Mouse (Mus musculus) liver, embryonic 13.5 days (tissue): ENCODE results near the gene Veph1. TPM values are rescaled to one million over a fixed set of nuclear protein-coding genes. Genes with fewer than 3 reads are reported as not detected.

Source experiments
- ATAC-seq: fragments of 200-750 bp; cut with Nextera tagmentation; 2 replicates; pipeline ENCODE4 v1.8.0; 2017; ENCODE audit warnings: low read depth, mild to moderate bottlenecking, moderate number of reproducible peaks, moderate library complexity
- DNase-seq: peaks from one replicate; pipeline ENCODE4 v3.0.0; 2022
- H3K27ac ChIP-seq: fragments of 300-500 bp; sonication (generic); 2 replicates; pipeline ENCODE4 v1.5.1; 2015; ENCODE audit warnings: moderate library complexity, mild to moderate bottlenecking, inconsistent platforms
- H3K27me3 ChIP-seq: fragments of 300-500 bp; sonication (generic); 2 replicates; pipeline ENCODE4 v1.6.1; 2015; ENCODE audit warnings: mild to moderate bottlenecking, inconsistent platforms
- H3K36me3 ChIP-seq: fragments of 300-500 bp; sonication (generic); 2 replicates; pipeline ENCODE4 v1.6.1; 2015; ENCODE audit warnings: mild to moderate bottlenecking, inconsistent platforms
- H3K4me1 ChIP-seq: fragments of 300-500 bp; sonication (generic); replicated peaks from 2 replicates; pipeline ENCODE4 v1.6.1; 2015; ENCODE audit warnings: inconsistent platforms
- H3K4me2 ChIP-seq: fragments of 300-500 bp; sonication (generic); 2 replicates; pipeline ENCODE4 v1.6.1; 2015; ENCODE audit warnings: inconsistent platforms, mild to moderate bottlenecking, moderate library complexity
- H3K4me3 ChIP-seq: fragments of 300-500 bp; sonication (generic); replicated peaks from 2 replicates; pipeline ENCODE4 v1.5.1; 2015; ENCODE audit warnings: mild to moderate bottlenecking, inconsistent platforms
- H3K9ac ChIP-seq: fragments of 300-500 bp; sonication (generic); 2 replicates; pipeline ENCODE4 v1.6.1; 2015; ENCODE audit warnings: mild to moderate bottlenecking, inconsistent platforms
- H3K9me3 ChIP-seq: fragments of 300-500 bp; sonication (generic); replicated peaks from 2 replicates; pipeline ENCODE4 v1.6.1; 2016; ENCODE audit warnings: inconsistent platforms
- WGBS: fragments of 180-500 bp; shearing (Covaris S2); methylation state at CpG from one replicate; pipeline ENCODE4 v1.1.7; 2015; ENCODE audit not compliant: insufficient replicate concordance; 5-methylcytosine and 5-hydroxymethylcytosine counted together
- polyA plus RNA-seq: library from polyadenylated mRNA; unstranded; fragments of >200 nt; fragmentation: Nextera tagmentation; extraction: Ambion mirVana; gene quantifications from 2 replicates; pipeline ENCODE4 v1.2.1, GENCODE M21; 2015

The Veph1 gene
- polyA plus RNA-seq, 1 experiment from 2014 or later = 0.02 TPM

DNA sequence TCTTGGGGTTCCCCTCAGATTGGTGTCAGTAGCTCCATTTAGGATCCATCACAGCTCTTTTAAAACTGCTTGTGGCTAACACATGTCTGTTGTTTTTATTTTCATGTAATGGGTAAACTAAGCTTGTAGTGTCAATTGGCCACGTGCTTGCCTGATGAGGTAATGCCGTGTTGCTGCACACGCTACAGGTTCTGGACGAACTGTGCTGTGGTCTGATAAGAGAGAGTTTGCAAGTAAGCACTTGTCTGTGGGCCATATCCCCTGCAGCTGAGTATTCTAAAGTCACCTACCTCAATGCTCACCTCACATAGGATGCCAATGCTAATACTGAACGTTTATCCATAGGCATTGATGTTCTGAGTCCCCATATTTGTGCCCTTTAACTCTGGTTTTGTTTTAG, 131.6 kb downstream of the Veph1 start:
- no peaks in the 10 kb centered on the region for H3K4me1 ChIP-seq
- H3K4me2 ChIP-seq = no peak overlapping the region
- no peak overlapping the region for H3K27ac ChIP-seq
- DNase-seq = no peak
- H3K9ac ChIP-seq = no peak overlapping the region
- H3K9me3 ChIP-seq = no peaks in the 10 kb centered on the region
- no peak overlapping the region for H3K4me3 ChIP-seq
- ATAC-seq = no peak
- 50% methylated on average over 5 of the region's 5 CpGs for WGBS
- no peaks in the 10 kb centered on the region for H3K36me3 ChIP-seq
- H3K27me3 ChIP-seq = no peaks in the 10 kb centered on the region

DNA sequence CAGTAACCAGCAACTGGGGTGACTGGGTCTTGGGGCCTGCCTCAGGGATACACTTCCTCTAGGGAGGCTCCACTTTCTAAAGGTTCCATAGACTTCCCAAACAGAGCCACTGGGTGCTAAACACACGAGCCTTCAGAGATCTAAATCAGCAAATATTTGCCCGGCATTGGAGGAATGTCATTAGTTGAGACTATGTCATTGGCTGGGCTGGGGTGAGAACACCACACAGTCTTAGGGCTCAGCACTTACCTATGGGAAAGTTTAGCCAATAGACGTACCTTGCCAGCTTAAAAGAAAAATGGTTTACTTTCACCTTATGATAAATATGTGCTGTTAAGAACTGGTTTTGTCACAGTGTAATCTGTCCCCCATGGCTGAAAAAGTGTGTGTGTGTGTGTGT, 132.1 kb downstream of the Veph1 start:
- Histone ChIP-seq H3K4me3 (no peak overlapping the region), H3K36me3 (no peaks in the 10 kb centered on the region), H3K27ac (no peak overlapping the region), H3K4me1 (no peaks in the 10 kb centered on the region), H3K9ac (no peak overlapping the region), H3K4me2 (no peak overlapping the region), H3K27me3 (no peaks in the 10 kb centered on the region), H3K9me3 (no peaks in the 10 kb centered on the region)
- WGBS = 40% methylated on average over 3 of the region's 3 CpGs
- DNase-seq (no peak), ATAC-seq (no peak)

DNA sequence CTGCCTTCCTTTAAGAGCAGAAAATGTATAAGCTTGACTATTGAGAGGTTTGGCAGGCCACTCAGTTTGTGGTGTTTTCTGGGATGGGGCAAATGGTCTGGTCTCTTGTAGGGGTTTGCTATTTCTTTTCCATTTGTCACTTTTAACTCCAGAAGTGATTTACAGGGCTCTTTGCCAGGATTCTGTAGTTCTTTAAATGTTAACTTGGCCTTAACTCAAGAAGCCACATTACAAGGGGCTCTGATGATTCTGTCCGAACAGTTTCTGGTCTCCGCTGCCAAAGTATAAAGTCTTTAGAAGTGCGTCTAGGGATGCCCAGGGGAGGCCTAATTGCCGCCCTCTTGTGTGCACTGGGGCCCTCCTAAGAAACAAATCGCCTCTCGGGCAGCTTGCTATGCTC, 134.0 kb downstream of the Veph1 start:
- Histone ChIP-seq H3K9ac (no peak overlapping the region), H3K4me1 (no peaks in the 10 kb centered on the region), H3K36me3 (no peaks in the 10 kb centered on the region), H3K9me3 (no peaks in the 10 kb centered on the region), H3K4me3 (no peak overlapping the region), H3K27me3 (no peaks in the 10 kb centered on the region), H3K4me2 (no peak overlapping the region), H3K27ac (no peak overlapping the region)
- 69% methylated on average over 6 of the region's 6 CpGs for WGBS
- ATAC-seq (no peak), DNase-seq (no peak)

DNA sequence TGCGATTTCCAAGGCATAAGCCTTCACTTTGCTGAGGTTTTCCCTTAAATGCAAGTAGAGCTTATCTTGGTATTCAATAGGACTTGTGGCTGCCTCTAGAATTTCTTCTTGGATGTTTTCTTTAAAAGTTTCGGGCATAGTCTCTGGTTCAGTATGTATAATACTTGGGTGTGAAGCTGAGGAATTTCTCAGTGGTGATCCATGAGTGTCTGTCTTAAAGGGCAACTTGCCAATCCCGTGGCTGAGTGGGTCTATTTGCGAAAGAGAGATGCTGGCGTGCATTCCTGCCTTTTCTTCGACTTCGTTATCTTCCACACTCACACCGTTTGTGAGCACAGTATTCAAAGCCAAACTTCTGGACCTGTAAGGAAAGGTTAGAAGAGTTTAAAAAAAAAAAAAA, 138.7 kb downstream of the Veph1 start:
- H3K9me3 ChIP-seq = no peaks in the 10 kb centered on the region
- ATAC-seq (no peak), DNase-seq (no peak)
- H3K36me3 ChIP-seq = no peaks in the 10 kb centered on the region
- H3K4me1 ChIP-seq = no peaks in the 10 kb centered on the region
- H3K27ac ChIP-seq = no peak overlapping the region
- no peak overlapping the region for H3K9ac ChIP-seq
- H3K27me3 ChIP-seq = no peaks in the 10 kb centered on the region
- no peak overlapping the region for H3K4me3 ChIP-seq
- no peak overlapping the region for H3K4me2 ChIP-seq
- 61% methylated on average over 8 of the region's 8 CpGs for WGBS

DNA sequence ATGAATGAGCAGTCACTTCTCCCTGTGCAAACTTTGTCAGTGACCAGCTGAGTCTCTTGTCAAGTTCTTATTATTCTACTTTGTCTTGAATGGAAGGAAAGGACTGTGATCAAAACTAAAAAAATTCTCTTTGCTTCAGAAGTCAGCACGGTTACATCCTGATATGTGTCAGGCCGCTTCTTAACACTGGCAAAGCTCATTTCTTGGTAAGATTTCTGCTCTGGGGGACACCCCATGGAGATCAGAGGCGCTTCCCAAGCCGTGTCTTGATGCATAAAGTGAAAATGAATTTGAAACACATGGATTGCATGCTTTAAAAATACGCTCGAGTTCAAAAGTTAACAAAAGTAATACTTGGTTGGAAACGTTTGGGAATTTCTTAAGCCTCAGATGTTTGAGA, 159.0 kb downstream of the Veph1 start:
- Histone ChIP-seq H3K27ac (no peak overlapping the region), H3K9me3 (no peaks in the 10 kb centered on the region), H3K4me2 (no peak overlapping the region), H3K36me3 (no peaks in the 10 kb centered on the region), H3K9ac (no peak overlapping the region), H3K27me3 (no peaks in the 10 kb centered on the region), H3K4me1 (no peaks in the 10 kb centered on the region), H3K4me3 (no peak overlapping the region)
- ATAC-seq (no peak), DNase-seq (no peak)
- 50% methylated on average over 7 of the region's 7 CpGs for WGBS

DNA sequence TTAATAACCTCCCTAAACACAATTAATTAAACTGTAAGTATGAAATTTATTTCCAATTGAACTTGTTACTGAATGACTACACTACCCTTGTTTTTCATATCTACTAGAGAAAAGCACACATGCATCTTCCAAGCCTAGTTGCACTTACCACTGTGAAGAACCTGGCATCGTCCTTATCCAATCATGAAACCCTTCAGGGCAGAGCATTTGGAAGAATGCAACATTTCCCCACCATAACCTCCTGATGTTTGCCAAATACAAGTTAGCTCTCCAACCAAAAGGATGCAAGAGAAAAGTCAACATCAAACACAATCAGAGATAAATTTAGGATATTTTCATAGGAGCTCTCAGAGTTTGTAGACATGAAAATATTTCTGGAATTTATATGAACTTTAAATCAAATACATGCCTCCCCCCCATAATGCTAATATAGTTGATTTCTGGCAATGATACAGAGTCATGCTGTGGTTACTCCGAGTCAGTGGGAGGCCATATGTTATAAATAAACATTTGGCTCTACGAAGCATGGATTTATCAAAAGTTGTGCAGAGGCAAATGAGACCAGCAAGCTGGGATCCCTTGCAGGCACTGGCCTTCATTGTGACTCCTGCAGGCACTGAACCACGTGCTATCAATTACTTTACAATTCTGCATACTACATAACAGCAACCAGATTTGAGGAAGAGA, 165.2 kb downstream of the Veph1 start:
- DNase-seq (no peak), ATAC-seq (no peak)
- Histone ChIP-seq H3K4me1 (no peaks in the 10 kb centered on the region), H3K27me3 (no peaks in the 10 kb centered on the region), H3K36me3 (no peaks in the 10 kb centered on the region), H3K4me3 (no peak overlapping the region), H3K4me2 (no peak overlapping the region), H3K9ac (no peak overlapping the region), H3K9me3 (no peaks in the 10 kb centered on the region), H3K27ac (no peak overlapping the region)
- 50% methylated on average over 4 of the region's 4 CpGs for WGBS

DNA sequence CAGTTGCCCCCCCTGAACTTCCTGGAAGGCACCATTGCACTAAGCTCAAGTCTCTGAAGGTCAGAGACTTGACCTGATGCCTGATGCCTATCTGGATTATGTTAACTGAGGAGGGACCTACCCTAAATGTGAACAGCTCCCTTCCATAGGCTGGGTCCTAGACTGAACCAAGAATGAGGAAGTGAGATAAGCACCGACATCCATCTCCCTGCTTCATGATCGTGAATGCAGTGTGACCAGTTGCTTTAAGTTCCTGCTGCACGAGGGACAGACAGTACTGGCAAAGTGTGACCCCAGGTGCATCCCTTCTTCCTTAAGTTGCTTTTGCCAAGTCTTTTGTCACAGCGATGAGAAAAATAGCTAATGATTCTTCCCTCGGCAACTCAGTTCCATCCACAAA, 166.9 kb downstream of the Veph1 start:
- H3K4me3 ChIP-seq = no peak overlapping the region
- H3K27me3 ChIP-seq = no peaks in the 10 kb centered on the region
- no peaks in the 10 kb centered on the region for H3K36me3 ChIP-seq
- H3K4me1 ChIP-seq = no peaks in the 10 kb centered on the region
- no peak overlapping the region for H3K4me2 ChIP-seq
- DNase-seq = no peak
- H3K9me3 ChIP-seq = no peaks in the 10 kb centered on the region
- H3K9ac ChIP-seq = no peak overlapping the region
- no peak for ATAC-seq
- 28% methylated on average over 5 of the region's 5 CpGs for WGBS
- no peak overlapping the region for H3K27ac ChIP-seq

DNA sequence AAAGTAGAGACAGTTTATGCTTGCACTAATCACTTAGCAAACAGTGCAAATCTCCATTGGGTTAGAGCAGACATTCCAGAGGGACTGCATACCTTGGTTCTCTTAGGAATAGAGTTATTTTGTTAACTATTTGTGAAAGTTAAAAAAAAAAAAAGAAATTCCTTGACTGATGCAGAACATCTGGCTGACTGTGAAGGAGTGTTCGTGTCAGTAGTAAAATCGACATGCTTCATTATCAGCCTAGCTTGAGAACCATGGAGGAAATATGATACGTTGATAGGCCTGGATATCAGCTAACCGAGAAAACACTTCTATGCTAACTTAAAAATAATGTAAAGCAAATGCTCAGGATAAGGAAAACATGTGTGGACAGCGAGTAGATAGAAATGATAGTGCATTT, 191.1 kb downstream of the Veph1 start:
- Histone ChIP-seq H3K36me3 (no peaks in the 10 kb centered on the region), H3K4me1 (no peaks in the 10 kb centered on the region), H3K27ac (no peak overlapping the region), H3K27me3 (no peaks in the 10 kb centered on the region), H3K4me3 (no peak overlapping the region), H3K9ac (no peak overlapping the region), H3K9me3 (no peaks in the 10 kb centered on the region), H3K4me2 (no peak overlapping the region)
- 61% methylated on average over 5 of the region's 5 CpGs for WGBS
- no peak for ATAC-seq
- DNase-seq = no peak

DNA sequence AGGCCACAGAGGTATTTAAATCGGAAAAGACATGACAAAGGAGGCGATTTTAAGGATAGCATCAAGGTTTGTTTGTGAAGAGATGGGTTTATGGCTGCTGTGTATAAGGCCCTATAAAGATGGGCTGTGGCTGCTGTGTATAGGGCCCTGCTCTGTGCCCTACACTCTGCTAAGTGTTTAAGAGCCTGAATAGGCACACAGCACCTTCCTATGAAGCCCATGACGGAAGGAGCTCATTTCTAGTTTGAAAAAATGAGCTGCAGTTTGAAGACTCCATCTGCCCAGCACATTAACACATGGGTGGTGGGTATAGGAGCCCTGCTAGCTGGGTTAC, 194.1 kb downstream of the Veph1 start:
- WGBS = 57% methylated on average over 3 of the region's 3 CpGs

DNA sequence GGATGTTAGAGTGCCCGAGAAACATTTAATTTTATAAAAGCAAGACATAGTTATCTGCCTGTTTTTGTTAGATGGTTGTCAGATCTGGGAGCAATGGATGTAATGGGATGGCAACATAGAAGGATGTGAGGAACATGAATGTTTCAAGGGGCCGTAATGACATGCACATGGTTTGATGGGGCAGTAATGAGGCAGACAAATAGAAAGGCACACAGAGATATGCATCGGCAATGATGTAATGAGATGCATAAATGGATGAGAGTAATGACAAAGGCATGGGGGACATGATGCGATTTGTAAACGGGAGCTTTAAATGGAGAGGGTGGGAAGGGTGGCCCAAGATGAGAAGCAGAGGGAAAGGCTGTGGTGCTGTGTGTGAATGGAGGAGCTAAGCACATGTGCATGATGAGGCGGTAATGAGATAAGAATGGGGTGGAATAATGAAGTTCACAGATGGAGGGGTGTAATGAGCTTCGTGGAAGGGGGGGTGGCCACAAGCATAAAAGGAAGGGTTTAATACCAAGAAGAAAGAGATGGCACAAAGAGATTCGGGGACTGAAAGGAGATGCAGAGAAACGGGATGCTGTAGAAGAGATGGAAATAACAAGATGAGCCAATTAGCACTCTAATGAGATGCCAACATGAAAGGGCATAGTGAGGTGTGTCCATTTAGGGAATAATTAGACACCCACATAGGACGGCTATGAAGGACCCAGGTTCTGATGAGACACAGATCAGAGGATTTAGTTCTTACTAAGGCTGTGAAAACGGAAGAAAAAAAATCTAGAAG, 194.6 kb downstream of the Veph1 start:
- ATAC-seq (no peak), DNase-seq (no peak)
- no peaks in the 10 kb centered on the region for H3K36me3 ChIP-seq
- H3K9me3 ChIP-seq = no peaks in the 10 kb centered on the region
- H3K4me2 ChIP-seq = no peak overlapping the region
- WGBS = 67% methylated on average over 11 of the region's 11 CpGs
- H3K27me3 ChIP-seq = no peaks in the 10 kb centered on the region
- H3K4me1 ChIP-seq = no peaks in the 10 kb centered on the region
- no peak overlapping the region for H3K27ac ChIP-seq
- no peak overlapping the region for H3K9ac ChIP-seq
- no peak overlapping the region for H3K4me3 ChIP-seq

More for the DNA sequence above, 194.1 kb downstream of the Veph1 start:
- Histone ChIP-seq H3K9ac (no peak overlapping the region), H3K4me2 (no peak overlapping the region), H3K27me3 (no peaks in the 10 kb centered on the region), H3K4me1 (no peaks in the 10 kb centered on the region), H3K4me3 (no peak overlapping the region), H3K27ac (no peak overlapping the region), H3K9me3 (no peaks in the 10 kb centered on the region), H3K36me3 (no peaks in the 10 kb centered on the region)
- ATAC-seq = no peak
- DNase-seq = no peak

DNA sequence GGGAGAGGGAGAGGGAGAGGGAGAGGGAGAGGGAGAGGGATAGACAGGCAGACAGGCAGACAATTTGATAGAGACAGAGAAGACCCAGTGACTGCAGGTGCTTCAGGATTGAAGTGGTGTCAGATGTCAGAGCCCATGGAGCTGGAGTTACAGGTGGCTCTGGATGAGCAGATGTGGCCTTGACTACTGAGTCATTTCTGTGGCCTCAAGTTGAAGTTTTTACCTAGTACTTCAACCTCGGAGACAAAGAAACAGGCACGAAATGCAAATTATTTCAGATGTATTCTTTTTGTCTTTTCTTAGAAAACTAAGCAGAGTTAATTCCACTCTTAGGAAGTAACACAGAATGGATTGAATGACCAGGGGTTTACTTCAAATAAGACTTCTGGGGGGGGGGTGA, 195.6 kb downstream of the Veph1 start:
- no peak for DNase-seq
- Histone ChIP-seq H3K27ac (no peak overlapping the region), H3K4me1 (no peaks in the 10 kb centered on the region), H3K9me3 (no peaks in the 10 kb centered on the region), H3K27me3 (no peaks in the 10 kb centered on the region), H3K4me2 (no peak overlapping the region), H3K36me3 (no peaks in the 10 kb centered on the region), H3K4me3 (no peak overlapping the region), H3K9ac (no peak overlapping the region)
- WGBS = 63% methylated on average over 2 of the region's 2 CpGs
- ATAC-seq = no peak

DNA sequence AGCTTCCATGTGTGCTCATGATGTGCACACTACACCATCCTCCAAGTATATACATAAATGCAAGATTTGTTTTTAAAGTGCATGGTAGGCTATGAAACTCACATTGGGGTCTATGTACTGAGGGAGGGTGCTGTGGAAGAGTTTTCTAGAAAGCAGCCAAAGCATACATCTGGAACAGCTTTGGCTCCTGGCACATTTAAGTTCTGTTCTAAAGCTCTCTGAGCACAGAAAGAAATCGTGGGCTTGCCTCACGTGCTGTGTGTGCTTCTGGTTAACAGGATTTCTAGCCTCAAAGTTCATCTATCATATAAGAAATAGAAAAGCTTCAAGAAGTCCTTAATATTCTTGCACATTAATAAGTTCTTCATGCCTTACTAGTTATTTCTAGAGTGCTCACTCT, 204.9 kb downstream of the Veph1 start:
- Histone ChIP-seq H3K4me3 (no peak overlapping the region), H3K4me1 (no peaks in the 10 kb centered on the region), H3K36me3 (no peaks in the 10 kb centered on the region), H3K4me2 (no peak overlapping the region), H3K9ac (no peak overlapping the region), H3K9me3 (no peaks in the 10 kb centered on the region), H3K27ac (no peak overlapping the region), H3K27me3 (no peaks in the 10 kb centered on the region)
- ATAC-seq (no peak), DNase-seq (no peak)
- WGBS = 41% methylated on average over 2 of the region's 2 CpGs
